Mouse (Mus musculus) cerebral cortex, adult 2 months (tissue): ENCODE measurements around the gene Gm10840.

Source experiments
- WGBS: fragments of 180-500 bp; shearing (Covaris S2); methylation state at CpG from one replicate; pipeline ENCODE4 v1.1.7; 2018; 5-methylcytosine and 5-hydroxymethylcytosine counted together

Gene Gm10840

GRCm38 (mm10) chr11:106160841-106161721 lies at the start of gene Gm10840, which contains the start of gene Limd2:
Gene Gm10840 (plus strand): TSS chr11:106160850.
Gene Limd2 (minus strand): TSS chr11:106160860.
- WGBS = 21% methylated on average over 22 of the region's 22 CpGs

GRCm38 (mm10) chr11:106122221-106122620 lies 38.4 kb upstream of the Gm10840 start:
- WGBS = 74% methylated on average over 5 of the region's 5 CpGs

- WGBS = 52% methylated on average over 3 of the region's 3 CpGs
These were observed 37.9 kb upstream of the Gm10840 start for GRCm38 (mm10) chr11:106122736-106123135.

DNA sequence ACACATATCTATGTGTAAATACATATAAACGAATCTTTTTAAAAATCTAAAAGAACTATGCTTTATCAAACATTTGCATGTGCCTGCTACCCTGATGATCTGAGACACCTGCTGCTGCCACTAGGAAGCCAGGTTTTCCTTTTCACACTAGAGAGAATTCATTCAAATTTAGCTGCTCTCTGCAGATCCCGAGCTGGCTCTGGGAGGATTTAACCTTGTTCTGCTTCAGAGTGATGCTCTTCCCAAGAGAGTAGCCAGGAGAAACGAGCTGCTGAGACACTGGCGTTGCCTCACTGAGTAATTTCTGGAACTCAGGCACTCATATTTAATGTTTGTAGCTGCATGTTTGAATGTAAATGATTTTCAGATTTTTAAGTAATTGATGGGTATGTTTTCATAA lies 35.9 kb upstream of the Gm10840 start:
- 37% methylated on average over 4 of the region's 4 CpGs for WGBS

- WGBS = 54% methylated on average over 1 of the region's 1 CpGs
These were observed 34.8 kb upstream of the Gm10840 start for GRCm38 (mm10) chr11:106125827-106126226.

- WGBS = 89% methylated on average over 4 of the region's 6 CpGs
These were observed 33.8 kb upstream of the Gm10840 start for GRCm38 (mm10) chr11:106126727-106127373.

DNA sequence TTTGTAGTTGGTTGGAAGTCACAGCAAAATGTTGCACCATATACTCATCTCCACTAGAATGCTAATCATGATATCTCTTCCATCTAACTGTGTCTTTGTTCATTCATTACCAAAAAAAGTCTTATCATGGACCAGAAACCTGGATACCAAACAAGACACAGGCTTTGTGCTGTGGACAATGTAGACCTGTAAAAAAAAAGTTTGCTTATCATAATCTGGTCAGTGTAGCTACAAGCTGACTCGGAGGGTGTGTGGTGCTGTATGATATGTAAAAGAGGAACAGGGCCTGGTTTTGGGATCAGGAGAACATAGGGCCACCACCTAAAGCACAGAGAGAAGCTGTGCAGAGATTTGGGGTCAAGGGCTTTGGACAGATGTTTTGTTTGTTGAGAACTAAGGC lies 31.2 kb upstream of the Gm10840 start:
- WGBS = 84% methylated on average over 1 of the region's 1 CpGs

GRCm38 (mm10) chr11:106132516-106132915 lies 28.1 kb upstream of the Gm10840 start:
- 93% methylated on average over 5 of the region's 5 CpGs for WGBS

GRCm38 (mm10) chr11:106134580-106135528 lies 25.8 kb upstream of the Gm10840 start:
- WGBS = 27% methylated on average over 8 of the region's 8 CpGs

DNA sequence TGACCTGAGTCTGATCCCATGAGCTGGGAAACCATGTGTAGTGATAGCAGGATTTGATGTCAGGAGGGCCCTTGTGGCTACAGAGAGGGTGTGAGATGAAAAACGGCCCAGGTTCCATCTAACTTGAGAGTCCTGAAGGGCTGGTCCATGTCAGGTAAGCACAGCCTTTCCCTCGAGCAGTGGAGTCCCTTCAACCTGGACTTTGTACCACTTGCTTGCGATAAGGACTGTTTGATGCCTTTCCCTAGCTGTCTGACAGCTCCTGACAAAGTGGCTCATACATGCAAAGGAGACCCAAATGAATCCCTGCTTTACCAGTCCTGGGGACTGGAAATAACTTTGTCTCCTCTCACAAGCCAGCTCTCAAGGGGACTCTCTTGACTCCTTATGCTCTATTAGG lies 9.4 kb upstream of the Gm10840 start:
- 88% methylated on average over 3 of the region's 3 CpGs for WGBS

DNA sequence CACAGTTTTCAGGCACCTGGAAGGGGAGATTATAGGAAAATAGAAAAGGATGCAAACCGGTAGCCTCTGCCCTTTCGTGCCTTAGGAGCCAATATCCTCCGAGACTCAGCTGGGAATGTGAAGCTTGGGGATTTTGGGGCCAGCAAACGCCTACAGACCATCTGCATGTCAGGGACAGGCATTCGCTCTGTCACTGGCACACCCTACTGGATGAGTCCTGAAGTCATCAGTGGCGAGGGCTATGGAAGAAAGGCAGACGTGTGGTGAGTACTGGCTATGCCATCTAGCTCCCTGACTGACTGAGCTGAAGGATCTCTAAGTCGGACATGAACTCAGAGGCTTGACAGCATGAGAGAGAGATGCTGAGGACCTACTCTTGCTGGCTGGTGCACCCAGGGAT lies 8.5 kb upstream of the Gm10840 start:
- WGBS = 39% methylated on average over 8 of the region's 8 CpGs

- WGBS = 62% methylated on average over 5 of the region's 5 CpGs
These were observed 6.6 kb upstream of the Gm10840 start for GRCm38 (mm10) chr11:106154091-106154490.

DNA sequence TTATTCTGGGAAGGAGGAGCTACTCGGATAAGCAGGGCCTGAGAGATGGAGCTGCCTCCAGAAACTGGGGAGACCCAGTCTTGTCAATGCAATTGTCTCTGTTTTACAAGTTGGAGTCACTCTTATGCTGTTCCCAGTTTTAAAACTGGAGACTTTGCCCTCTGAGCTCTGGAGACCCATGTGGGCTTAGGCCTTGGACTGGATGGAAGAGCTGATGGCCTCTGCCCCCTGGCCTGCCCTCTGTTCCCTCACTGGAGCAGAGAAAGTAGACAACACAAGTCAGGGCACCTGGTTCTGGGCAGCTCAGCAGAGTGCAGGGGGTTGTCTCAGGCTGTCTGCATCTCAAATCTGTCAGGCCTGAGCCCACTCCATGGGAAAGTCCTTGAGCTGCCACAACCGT lies 5.9 kb upstream of the Gm10840 start:
- 43% methylated on average over 2 of the region's 2 CpGs for WGBS

DNA sequence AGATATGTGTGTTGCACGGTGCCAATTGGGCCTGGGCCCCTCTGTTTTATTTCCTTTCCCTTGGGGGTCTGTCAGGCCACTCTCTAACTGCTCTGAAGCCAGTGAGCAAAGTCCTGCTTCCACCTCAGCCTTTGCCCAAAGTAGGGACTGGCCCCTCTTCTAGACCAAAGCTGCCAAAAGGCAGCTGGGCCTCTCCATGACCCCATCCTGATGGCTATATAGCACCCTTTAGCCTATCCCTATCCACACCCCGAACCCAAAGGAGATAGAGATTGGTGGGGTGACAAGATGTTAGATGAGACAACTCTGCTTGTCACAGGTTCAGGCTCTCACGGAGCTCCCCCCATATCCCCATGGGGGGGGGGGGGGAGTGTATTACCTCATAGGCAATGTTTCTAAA lies 4.9 kb upstream of the Gm10840 start:
- 34% methylated on average over 3 of the region's 3 CpGs for WGBS

- 77% methylated on average over 1 of the region's 1 CpGs for WGBS
These were observed 4.4 kb upstream of the Gm10840 start for GRCm38 (mm10) chr11:106156257-106156656.

GRCm38 (mm10) chr11:106157154-106157553 lies 3.5 kb upstream of the Gm10840 start:
- 69% methylated on average over 7 of the region's 7 CpGs for WGBS

- 31% methylated on average over 14 of the region's 14 CpGs for WGBS
These were observed 2.3 kb upstream of the Gm10840 start for GRCm38 (mm10) chr11:106158081-106158929.

DNA sequence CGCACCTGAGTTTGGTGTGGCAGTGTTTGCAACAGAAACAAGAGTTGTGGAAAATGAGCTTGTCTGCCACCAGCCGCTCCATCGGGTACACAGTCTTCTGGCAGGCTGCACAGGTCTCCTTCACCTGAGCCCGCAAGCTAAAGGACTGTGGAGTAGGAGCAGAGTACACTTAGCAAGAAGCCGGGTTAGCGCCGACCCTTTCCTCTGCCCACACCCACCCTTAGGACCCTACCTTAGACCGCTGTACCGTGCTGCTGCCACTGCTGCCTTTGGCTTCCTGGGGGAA lies 1.8 kb upstream of the Gm10840 start:
- whole genome bisulfite sequencing = 25% methylated on average over 9 of the region's 9 CpGs

GRCm38 (mm10) chr11:106159216-106159920 lies 1.3 kb upstream of the Gm10840 start:
- 2% methylated on average over 19 of the region's 25 CpGs for WGBS
